Mouse (Mus musculus): ENCODE results near the gene Gosr2. TPM values are rescaled to one million over a fixed set of nuclear protein-coding genes. Genes with fewer than 3 reads are reported as not detected.

The Gosr2 gene
- polyA plus RNA-seq (2014; fragmentation: Nextera tagmentation; extraction: Ambion mirVana) = 62.1 and 96.4 TPM in 2 replicates

- Histone ChIP-seq H3K4me1 (ENCODE audit: control insufficient read depth, insufficient read depth, low read length) (0 out of 2 replicates have a peak, but pooled peaks cover 7% of the 10 kb centered on the region), H3K27ac (replicated peaks; ENCODE audit: low read depth, low read length) (peak within 1 kb of the TSS; percentile 97), H3K27me3 (ENCODE audit: control insufficient read depth, insufficient read depth, low read length) (no peaks in the 10 kb centered on the region), H3K9me3 (ENCODE audit: control insufficient read depth, low read length) (no peaks in the 10 kb centered on the region), H3K9ac (replicated peaks; ENCODE audit: low read length) (peak within 1 kb of the TSS; percentile 64), H3K4me2 (ENCODE audit: low read length) (peak within 1 kb of the TSS; percentile 68), H3K36me3 (ENCODE audit: control insufficient read depth, insufficient read depth, low read length) (no peaks in the 10 kb centered on the region), H3K4me3 (replicated peaks; ENCODE audit: low read depth, low read length) (peak within 1 kb of the TSS; percentile 69)
- WGBS = under 1% methylated on average over 57 of the region's 57 CpGs
- DNase-seq (peak; percentile 96), ATAC-seq (ENCODE audit: low FRiP score, low TSS enrichment) (peak; percentile 97)
These were observed at the start of gene Gosr2 for GRCm38 (mm10) chr11:103697565-103698176. TSS of gene Gosr2 (minus strand) at chr11:103697898.

- ATAC-seq (ENCODE audit: low FRiP score, low TSS enrichment) = no peak
- no peak overlapping the region for H3K4me3 ChIP-seq (replicated peaks; ENCODE audit: low read depth, low read length)
These were observed 37.5 kb upstream of the Gosr2 start for GRCm38 (mm10) chr11:103735046-103735781.

GRCm38 (mm10) chr11:103734411-103735045, 36.8 kb upstream of the Gosr2 start:
- DNase-seq (no peak), ATAC-seq (ENCODE audit: low FRiP score, low TSS enrichment) (no peak)
- no peaks in the 10 kb centered on the region for H3K4me1 ChIP-seq (ENCODE audit: control insufficient read depth, insufficient read depth, low read length)
- no peak overlapping the region for H3K9ac ChIP-seq (replicated peaks; ENCODE audit: low read length)
- WGBS = 80% methylated on average over 5 of the region's 5 CpGs
- no peaks in the 10 kb centered on the region for H3K9me3 ChIP-seq (ENCODE audit: control insufficient read depth, low read length)
- H3K4me2 ChIP-seq (ENCODE audit: low read length) = no peak overlapping the region
- no peaks in the 10 kb centered on the region for H3K27me3 ChIP-seq (ENCODE audit: control insufficient read depth, insufficient read depth, low read length)
- H3K36me3 ChIP-seq (ENCODE audit: control insufficient read depth, insufficient read depth, low read length) = no peaks in the 10 kb centered on the region
- H3K4me3 ChIP-seq (replicated peaks; ENCODE audit: low read depth, low read length) = no peak overlapping the region
- no peak overlapping the region for H3K27ac ChIP-seq (replicated peaks; ENCODE audit: low read depth, low read length)

More at GRCm38 (mm10) chr11:103735046-103735781, 37.5 kb upstream of the Gosr2 start:
- no peak overlapping the region for H3K9ac ChIP-seq (replicated peaks; ENCODE audit: low read length)
- no peak overlapping the region for H3K27ac ChIP-seq (replicated peaks; ENCODE audit: low read depth, low read length)
- no peaks in the 10 kb centered on the region for H3K4me1 ChIP-seq (ENCODE audit: control insufficient read depth, insufficient read depth, low read length)
- no peak for DNase-seq
- WGBS = 85% methylated on average over 19 of the region's 19 CpGs
- no peaks in the 10 kb centered on the region for H3K27me3 ChIP-seq (ENCODE audit: control insufficient read depth, insufficient read depth, low read length)
- no peak overlapping the region for H3K4me2 ChIP-seq (ENCODE audit: low read length)
- no peaks in the 10 kb centered on the region for H3K36me3 ChIP-seq (ENCODE audit: control insufficient read depth, insufficient read depth, low read length)
- H3K9me3 ChIP-seq (ENCODE audit: control insufficient read depth, low read length) = no peaks in the 10 kb centered on the region

- ATAC-seq (ENCODE audit: low FRiP score, low TSS enrichment) = no peak
- no peak overlapping the region for H3K27ac ChIP-seq (replicated peaks; ENCODE audit: low read depth, low read length)
- no peaks in the 10 kb centered on the region for H3K9me3 ChIP-seq (ENCODE audit: control insufficient read depth, low read length)
- no peaks in the 10 kb centered on the region for H3K36me3 ChIP-seq (ENCODE audit: control insufficient read depth, insufficient read depth, low read length)
- no peak overlapping the region for H3K4me3 ChIP-seq (replicated peaks; ENCODE audit: low read depth, low read length)
- no peak overlapping the region for H3K9ac ChIP-seq (replicated peaks; ENCODE audit: low read length)
- no peak overlapping the region for H3K4me2 ChIP-seq (ENCODE audit: low read length)
- H3K27me3 ChIP-seq (ENCODE audit: control insufficient read depth, insufficient read depth, low read length) = no peaks in the 10 kb centered on the region
- WGBS = 88% methylated on average over 2 of the region's 2 CpGs
- H3K4me1 ChIP-seq (ENCODE audit: control insufficient read depth, insufficient read depth, low read length) = no peaks in the 10 kb centered on the region
- DNase-seq = peak; percentile 16
These were observed 36.3 kb upstream of the Gosr2 start for GRCm38 (mm10) chr11:103733961-103734360.

GRCm38 (mm10) chr11:103733069-103733468, 35.4 kb upstream of the Gosr2 start:
- ATAC-seq (ENCODE audit: low FRiP score, low TSS enrichment) = no peak
- WGBS = 74% methylated on average over 4 of the region's 4 CpGs
- H3K4me3 ChIP-seq (replicated peaks; ENCODE audit: low read depth, low read length) = no peak overlapping the region

GRCm38 (mm10) chr11:103732306-103732705, 34.6 kb upstream of the Gosr2 start:
- Histone ChIP-seq H3K9me3 (ENCODE audit: control insufficient read depth, low read length) (no peaks in the 10 kb centered on the region), H3K9ac (replicated peaks; ENCODE audit: low read length) (no peak overlapping the region), H3K4me1 (ENCODE audit: control insufficient read depth, insufficient read depth, low read length) (no peaks in the 10 kb centered on the region), H3K27ac (replicated peaks; ENCODE audit: low read depth, low read length) (no peak overlapping the region), H3K4me3 (replicated peaks; ENCODE audit: low read depth, low read length) (no peak overlapping the region), H3K27me3 (ENCODE audit: control insufficient read depth, insufficient read depth, low read length) (no peaks in the 10 kb centered on the region), H3K4me2 (ENCODE audit: low read length) (no peak overlapping the region), H3K36me3 (ENCODE audit: control insufficient read depth, insufficient read depth, low read length) (no peaks in the 10 kb centered on the region)
- ATAC-seq (ENCODE audit: low FRiP score, low TSS enrichment) (no peak), DNase-seq (no peak)
- WGBS = 81% methylated on average over 7 of the region's 7 CpGs

More at GRCm38 (mm10) chr11:103733069-103733468, 35.4 kb upstream of the Gosr2 start:
- Histone ChIP-seq H3K9me3 (ENCODE audit: control insufficient read depth, low read length) (no peaks in the 10 kb centered on the region), H3K9ac (replicated peaks; ENCODE audit: low read length) (no peak overlapping the region), H3K4me2 (ENCODE audit: low read length) (no peak overlapping the region), H3K27ac (replicated peaks; ENCODE audit: low read depth, low read length) (no peak overlapping the region), H3K36me3 (ENCODE audit: control insufficient read depth, insufficient read depth, low read length) (no peaks in the 10 kb centered on the region), H3K4me1 (ENCODE audit: control insufficient read depth, insufficient read depth, low read length) (no peaks in the 10 kb centered on the region), H3K27me3 (ENCODE audit: control insufficient read depth, insufficient read depth, low read length) (no peaks in the 10 kb centered on the region)
- DNase-seq = no peak

GRCm38 (mm10) chr11:103731594-103731993, 33.9 kb upstream of the Gosr2 start:
- Histone ChIP-seq H3K4me1 (ENCODE audit: control insufficient read depth, insufficient read depth, low read length) (no peaks in the 10 kb centered on the region), H3K9ac (replicated peaks; ENCODE audit: low read length) (no peak overlapping the region), H3K27ac (replicated peaks; ENCODE audit: low read depth, low read length) (no peak overlapping the region), H3K27me3 (ENCODE audit: control insufficient read depth, insufficient read depth, low read length) (no peaks in the 10 kb centered on the region), H3K4me3 (replicated peaks; ENCODE audit: low read depth, low read length) (no peak overlapping the region), H3K36me3 (ENCODE audit: control insufficient read depth, insufficient read depth, low read length) (no peaks in the 10 kb centered on the region), H3K4me2 (ENCODE audit: low read length) (no peak overlapping the region), H3K9me3 (ENCODE audit: control insufficient read depth, low read length) (no peaks in the 10 kb centered on the region)
- DNase-seq = peak; percentile 8
- WGBS = 82% methylated on average over 9 of the region's 9 CpGs
- no peak for ATAC-seq (ENCODE audit: low FRiP score, low TSS enrichment)

GRCm38 (mm10) chr11:103729282-103729985, 31.7 kb upstream of the Gosr2 start:
- no peak for ATAC-seq (ENCODE audit: low FRiP score, low TSS enrichment)
- H3K4me2 ChIP-seq (ENCODE audit: low read length) = no peak overlapping the region
- no peak overlapping the region for H3K4me3 ChIP-seq (replicated peaks; ENCODE audit: low read depth, low read length)
- WGBS = 75% methylated on average over 9 of the region's 9 CpGs
- H3K27me3 ChIP-seq (ENCODE audit: control insufficient read depth, insufficient read depth, low read length) = no peaks in the 10 kb centered on the region
- no peaks in the 10 kb centered on the region for H3K4me1 ChIP-seq (ENCODE audit: control insufficient read depth, insufficient read depth, low read length)
- no peaks in the 10 kb centered on the region for H3K36me3 ChIP-seq (ENCODE audit: control insufficient read depth, insufficient read depth, low read length)
- no peak overlapping the region for H3K27ac ChIP-seq (replicated peaks; ENCODE audit: low read depth, low read length)
- no peak for DNase-seq
- H3K9ac ChIP-seq (replicated peaks; ENCODE audit: low read length) = no peak overlapping the region
- H3K9me3 ChIP-seq (ENCODE audit: control insufficient read depth, low read length) = no peaks in the 10 kb centered on the region

Data from midbrain, embryonic 14.5 days (tissue).